Mouse (Mus musculus): ENCODE results near the gene Osbpl2. TPM values are rescaled to one million over a fixed set of nuclear protein-coding genes. Genes with fewer than 3 reads are reported as not detected.

The Osbpl2 gene
- total RNA-seq, 2 experiments from 2014 or later: 10.1 to 14.4 TPM

DNA sequence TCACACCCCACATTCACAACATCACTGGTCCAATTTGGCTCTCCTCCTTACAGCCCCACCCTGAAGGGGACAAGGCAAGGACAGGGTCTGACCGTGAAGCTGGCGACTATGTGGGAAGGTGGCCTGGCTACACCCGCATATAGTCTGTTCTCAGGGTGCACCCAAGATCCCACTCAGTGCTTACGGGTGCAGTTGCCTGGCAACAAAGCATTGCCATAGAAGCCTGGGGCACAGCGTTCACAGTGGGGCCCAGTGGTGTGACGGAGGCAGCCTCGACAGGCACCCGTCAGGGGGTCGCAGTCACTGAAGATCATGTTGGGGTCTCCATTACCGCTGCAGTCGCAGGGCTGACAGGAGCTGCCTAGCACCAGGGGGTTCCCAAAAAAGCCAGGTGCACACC lies 68.3 kb downstream of the Osbpl2 start:
- no peak for ATAC-seq (replicated peaks; ENCODE audit: low FRiP score, poor library complexity, severe bottlenecking)

DNA sequence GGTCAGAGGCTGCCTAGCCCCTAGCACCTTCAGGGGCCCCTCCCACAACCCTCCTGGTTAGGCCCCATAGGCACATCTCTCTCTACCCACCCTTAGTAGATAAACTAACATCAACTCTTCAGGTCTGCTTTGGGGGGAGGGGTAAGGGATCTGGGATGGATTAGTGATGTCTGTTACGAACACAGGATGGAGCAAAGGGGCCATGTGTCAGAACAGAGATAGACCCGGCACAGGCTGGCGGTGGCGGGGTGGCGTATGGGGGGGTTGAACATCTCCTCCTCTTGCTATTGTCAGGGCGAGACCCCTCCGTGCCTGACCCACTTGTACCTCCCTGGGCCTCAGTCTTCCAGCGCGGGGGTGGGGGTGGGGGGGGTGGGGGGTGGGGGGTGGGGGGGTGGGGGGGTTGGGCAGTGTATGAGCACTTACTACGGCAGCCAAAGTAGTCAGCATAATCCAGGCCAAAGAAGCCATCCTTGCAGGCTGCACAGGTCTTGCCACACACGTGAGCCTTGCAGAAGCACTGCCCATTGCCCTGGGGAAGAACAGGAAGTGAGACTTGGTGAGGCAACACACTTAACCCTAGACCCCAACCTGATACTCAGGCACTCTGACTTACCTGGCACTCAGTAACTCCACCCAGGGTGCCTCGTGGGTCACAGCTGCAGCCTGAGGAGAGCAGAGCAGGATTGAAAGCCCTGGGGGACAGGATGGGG lies 77.7 kb downstream of the Osbpl2 start:
- no peak for ATAC-seq (replicated peaks; ENCODE audit: low FRiP score, poor library complexity, severe bottlenecking)

DNA sequence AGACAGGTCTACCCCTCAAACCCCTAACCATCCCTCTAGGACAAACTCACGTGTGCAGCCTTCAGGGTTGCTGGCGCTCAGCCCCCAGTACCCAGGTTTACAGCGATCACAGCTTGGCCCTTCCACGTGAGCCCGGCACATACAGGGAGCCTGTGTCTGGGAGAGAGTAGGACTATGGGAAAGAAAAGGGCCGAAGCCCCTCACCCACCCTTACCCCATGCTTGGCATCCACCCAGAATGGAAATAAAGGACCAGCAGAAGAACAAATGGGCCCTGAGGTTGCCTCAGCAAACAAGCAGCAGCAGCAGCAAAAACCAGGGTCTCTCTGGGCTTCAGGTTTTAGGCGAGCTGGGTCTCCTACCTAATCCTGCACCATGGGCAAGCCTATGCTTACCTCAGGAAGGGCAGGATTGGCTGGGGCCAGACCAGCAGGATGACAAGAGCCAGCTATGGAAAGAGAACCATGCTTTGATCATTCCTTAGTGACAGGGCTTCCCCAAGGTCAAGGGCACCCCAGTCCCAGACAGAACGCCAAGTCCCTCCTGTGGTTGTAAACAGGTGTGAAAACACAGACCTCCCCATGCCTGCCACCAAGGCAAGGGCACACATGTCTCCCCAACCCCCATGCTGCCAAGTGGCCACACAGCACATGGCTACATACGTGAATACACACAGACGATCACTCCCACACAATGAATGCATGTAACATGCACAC lies 78.4 kb downstream of the Osbpl2 start:
- no peak for ATAC-seq (replicated peaks; ENCODE audit: low FRiP score, poor library complexity, severe bottlenecking)

DNA sequence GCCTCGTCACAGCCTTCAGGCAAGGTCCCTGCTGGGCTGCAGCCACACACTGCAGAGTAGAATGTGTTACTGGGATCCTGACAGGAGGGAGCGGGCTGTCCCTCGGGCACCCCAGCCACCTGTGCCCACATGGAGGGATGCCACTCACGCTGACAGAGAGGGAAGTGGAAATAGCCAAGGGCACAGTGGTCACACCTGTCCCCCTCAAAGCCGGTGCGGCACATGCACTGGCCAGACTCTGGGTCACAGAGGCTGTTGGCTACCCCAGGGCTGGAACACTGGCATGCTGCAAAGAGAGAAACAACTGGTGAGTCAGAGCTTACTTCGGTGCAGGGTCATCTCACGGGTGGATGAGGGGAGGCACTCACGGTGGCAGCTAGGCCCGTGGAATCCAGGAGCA lies 79.7 kb downstream of the Osbpl2 start:
- ATAC-seq (replicated peaks; ENCODE audit: low FRiP score, poor library complexity, severe bottlenecking): no peak

DNA sequence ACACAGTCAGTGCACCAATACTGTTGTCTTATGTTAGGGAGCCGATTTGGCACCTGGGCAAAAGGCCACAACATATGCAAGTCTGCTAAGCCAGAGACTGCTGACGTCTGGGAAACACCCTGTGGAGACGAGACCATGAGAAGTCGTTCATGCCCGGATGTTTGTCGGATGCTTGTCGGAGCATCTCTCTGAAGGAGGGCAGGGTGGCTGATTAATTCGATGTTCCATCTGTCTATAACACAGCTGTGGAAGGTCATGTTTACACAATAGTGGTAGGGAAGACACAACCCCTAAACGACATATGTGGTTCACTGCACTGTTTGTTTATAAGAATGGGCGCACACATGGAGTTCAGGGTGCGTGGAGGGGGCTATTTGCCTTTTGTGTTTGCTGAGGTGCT lies 81.6 kb downstream of the Osbpl2 start:
- no peak for ATAC-seq (replicated peaks; ENCODE audit: low FRiP score, poor library complexity, severe bottlenecking)

GRCm38 (mm10) chr2:180201303-180201702 lies 82.2 kb downstream of the Osbpl2 start:
- ATAC-seq (replicated peaks; ENCODE audit: low FRiP score, poor library complexity, severe bottlenecking): no peak

- no peak for ATAC-seq (replicated peaks; ENCODE audit: low FRiP score, poor library complexity, severe bottlenecking)
These were observed 83.2 kb downstream of the Osbpl2 start for GRCm38 (mm10) chr2:180202263-180202662.

GRCm38 (mm10) chr2:180202805-180203204 lies 83.7 kb downstream of the Osbpl2 start:
- ATAC-seq (replicated peaks; ENCODE audit: low FRiP score, poor library complexity, severe bottlenecking): no peak

- no peak for ATAC-seq (replicated peaks; ENCODE audit: low FRiP score, poor library complexity, severe bottlenecking)
These were observed 85.4 kb downstream of the Osbpl2 start for GRCm38 (mm10) chr2:180204501-180204900.

- no peak for ATAC-seq (replicated peaks; ENCODE audit: low FRiP score, poor library complexity, severe bottlenecking)
These were observed 86.2 kb downstream of the Osbpl2 start for GRCm38 (mm10) chr2:180205083-180205955.

DNA sequence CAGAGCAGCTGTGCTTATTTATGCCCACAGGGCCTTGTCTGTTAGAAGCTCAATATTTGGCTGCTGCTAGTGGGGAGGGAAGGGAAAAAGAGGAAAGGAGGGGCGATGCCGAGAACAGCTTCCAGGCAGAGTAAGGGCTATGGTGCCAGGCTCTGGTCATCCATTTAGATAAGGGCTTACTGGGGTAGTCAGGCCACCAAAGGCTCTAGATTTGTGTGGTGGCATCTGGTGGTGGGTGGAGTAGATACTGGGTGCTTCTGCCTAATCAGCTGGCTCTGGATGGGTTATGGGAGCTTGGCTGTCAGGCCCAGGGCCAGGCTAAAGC lies 86.8 kb downstream of the Osbpl2 start:
- ATAC-seq (replicated peaks; ENCODE audit: low FRiP score, poor library complexity, severe bottlenecking): no peak

DNA sequence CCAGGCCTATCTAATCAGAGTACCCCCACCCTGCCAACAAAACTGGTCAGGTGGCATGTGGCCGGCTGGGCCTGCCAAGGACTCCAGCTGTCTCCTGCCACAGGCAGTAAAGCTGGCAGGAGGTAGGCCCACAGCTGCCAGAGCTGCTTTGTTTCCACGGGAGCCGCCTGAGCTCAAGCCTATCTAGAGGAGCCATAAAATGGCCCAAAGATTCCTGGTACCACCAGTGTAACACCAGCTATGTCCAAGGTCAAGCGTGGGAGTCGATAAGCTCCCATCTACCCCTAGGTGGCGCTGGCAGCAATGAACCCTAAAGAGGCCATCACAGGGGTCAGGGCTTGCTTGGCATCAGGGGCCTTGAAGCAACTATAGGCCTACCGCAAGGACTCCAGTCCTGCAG lies 88.7 kb downstream of the Osbpl2 start:
- 0 out of 2 replicates have a peak, but pooled peaks have one; percentile 32 for ATAC-seq (replicated peaks; ENCODE audit: low FRiP score, poor library complexity, severe bottlenecking)

DNA sequence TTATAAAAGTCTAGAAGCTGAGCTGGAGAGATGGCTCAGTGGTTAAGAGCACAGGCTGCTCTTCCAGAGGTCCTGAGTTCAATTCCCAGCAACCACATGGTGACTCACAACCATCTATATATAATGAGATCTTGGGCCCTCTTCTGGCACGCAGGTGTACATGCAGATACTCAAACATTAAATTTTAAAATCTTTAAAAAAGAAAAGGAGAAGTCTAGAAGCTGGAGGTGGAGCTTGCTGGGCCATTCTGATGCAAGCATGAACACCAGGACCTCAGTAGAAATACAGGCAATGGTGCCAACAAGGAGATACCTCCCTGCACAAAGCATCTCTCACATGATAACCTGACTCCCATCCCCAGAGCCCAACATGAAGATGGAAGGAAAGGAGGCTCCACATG lies 89.9 kb downstream of the Osbpl2 start:
- no peak for ATAC-seq (replicated peaks; ENCODE audit: low FRiP score, poor library complexity, severe bottlenecking)

- ATAC-seq (replicated peaks; ENCODE audit: low FRiP score, poor library complexity, severe bottlenecking): no peak
These were observed 93.1 kb downstream of the Osbpl2 start for GRCm38 (mm10) chr2:180212255-180212654.

Other genes with a start within 250 kb of the Osbpl2 start
- gene Taf4, start 142.7 kb upstream of the Osbpl2 start, total RNA-seq (2015; ENCODE audit: low replicate concordance): 51.6 and 57.3 TPM in 2 replicates
- gene Taf4, start 142.7 kb upstream of the Osbpl2 start, total RNA-seq (2017; ENCODE audit: low replicate concordance): 84.2 and 117 TPM in 2 replicates
- 6.5 and 7.1 TPM in 2 replicates for gene Lsm14b, start 94.3 kb upstream of the Osbpl2 start, total RNA-seq (2015; ENCODE audit: low replicate concordance)
- 5.7 and 11.3 TPM in 2 replicates for gene Lsm14b, start 94.3 kb upstream of the Osbpl2 start, total RNA-seq (2017; ENCODE audit: low replicate concordance)
- gene Psma7, start 76.9 kb upstream of the Osbpl2 start, total RNA-seq (2015; ENCODE audit: low replicate concordance): 54.1 and 65.2 TPM in 2 replicates
- gene Psma7, start 76.9 kb upstream of the Osbpl2 start, total RNA-seq (2017; ENCODE audit: low replicate concordance): 69.1 and 112 TPM in 2 replicates
- 0.36 TPM in 1 of 2 replicates, not detected in the other for gene Ss18l1, start 76.8 kb upstream of the Osbpl2 start, total RNA-seq (2015; ENCODE audit: low replicate concordance)
- 0.13 and 0.68 TPM in 2 replicates for gene Ss18l1, start 76.8 kb upstream of the Osbpl2 start, total RNA-seq (2017; ENCODE audit: low replicate concordance)
- 1.3 TPM in 1 of 2 replicates, not detected in the other for gene Mtg2, start 48.7 kb upstream of the Osbpl2 start, total RNA-seq (2015; ENCODE audit: low replicate concordance)
- 2.6 and 4.9 TPM in 2 replicates for gene Mtg2, start 48.7 kb upstream of the Osbpl2 start, total RNA-seq (2017; ENCODE audit: low replicate concordance)
- gene Hrh3, start 14.8 kb upstream of the Osbpl2 start, total RNA-seq (2015; ENCODE audit: low replicate concordance): not detected in 2 replicates
- not detected in 2 replicates for gene Hrh3, start 14.8 kb upstream of the Osbpl2 start, total RNA-seq (2017; ENCODE audit: low replicate concordance)
- 47.6 and 66.7 TPM in 2 replicates for gene Adrm1, start 52.2 kb downstream of the Osbpl2 start, total RNA-seq (2015; ENCODE audit: low replicate concordance)
- gene Adrm1, start 52.2 kb downstream of the Osbpl2 start, total RNA-seq (2017; ENCODE audit: low replicate concordance): 24.1 and 32.6 TPM in 2 replicates
- gene Lama5, start 106.6 kb downstream of the Osbpl2 start, total RNA-seq (2015; ENCODE audit: low replicate concordance): under 0.01 and 0.42 TPM in 2 replicates
- 0.13 and 0.15 TPM in 2 replicates for gene Lama5, start 106.6 kb downstream of the Osbpl2 start, total RNA-seq (2017; ENCODE audit: low replicate concordance)
- 412 and 611 TPM in 2 replicates for gene Rps21, start 138.1 kb downstream of the Osbpl2 start, total RNA-seq (2015; ENCODE audit: low replicate concordance)
- 390 and 599 TPM in 2 replicates for gene Rps21, start 138.1 kb downstream of the Osbpl2 start, total RNA-seq (2017; ENCODE audit: low replicate concordance)
- gene Cables2, start 154.2 kb downstream of the Osbpl2 start, total RNA-seq (2015; ENCODE audit: low replicate concordance): 8.8 and 9.4 TPM in 2 replicates
- 7.6 and 9.2 TPM in 2 replicates for gene Cables2, start 154.2 kb downstream of the Osbpl2 start, total RNA-seq (2017; ENCODE audit: low replicate concordance)
- not detected in 2 replicates for gene Rbbp8nl, start 170.6 kb downstream of the Osbpl2 start, total RNA-seq (2015; ENCODE audit: low replicate concordance)
- not detected in 2 replicates for gene Rbbp8nl, start 170.6 kb downstream of the Osbpl2 start, total RNA-seq (2017; ENCODE audit: low replicate concordance)
- not detected in 2 replicates for gene Gata5, start 215.4 kb downstream of the Osbpl2 start, total RNA-seq (2015; ENCODE audit: low replicate concordance)
- not detected in 2 replicates for gene Gata5, start 215.4 kb downstream of the Osbpl2 start, total RNA-seq (2017; ENCODE audit: low replicate concordance)